Comparison of ENCODE assay signal across 24 mouse cellular contexts in the genomic region with DNA sequence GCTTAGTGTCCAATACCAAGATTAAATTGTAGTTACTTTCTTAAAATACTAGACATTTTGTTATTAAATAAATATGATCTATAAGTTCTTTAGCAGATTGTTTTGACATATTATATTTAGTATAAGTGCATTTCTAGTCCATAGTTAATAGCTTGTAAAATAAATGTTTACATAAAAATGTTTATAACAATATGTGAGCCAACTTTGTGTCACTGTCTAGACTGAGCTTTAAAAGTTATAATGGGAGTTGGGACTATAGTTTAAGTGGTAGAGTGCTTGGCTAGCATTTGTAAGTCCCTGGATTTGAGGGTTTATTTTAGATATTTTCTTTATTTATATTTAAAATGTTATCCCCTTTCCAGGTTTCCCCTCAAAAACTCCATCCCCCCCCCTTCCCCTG.
"Had no signal": no experiment of that assay in that cellular context is flagged by ENCODE, and none has a peak within 500 bp of the region (broad histone marks: within the 10 kb centered on the region; RNA-seq: fewer than 3 reads in every experiment).

No protein-coding gene starts in this region.

- H3K4me1 ChIP-seq: heart, embryonic 10.5 days; heart, embryonic 12.5 days; hindbrain, embryonic 10.5 days; hindbrain, embryonic 12.5 days; limb, embryonic 10.5 days; limb, embryonic 12.5 days had no signal

- H3K9ac ChIP-seq: forebrain, postnatal 0 days; heart, embryonic 12.5 days; hindbrain, embryonic 12.5 days; hindbrain, embryonic 14.5 days; limb, embryonic 12.5 days had no signal

- H3K27ac ChIP-seq: gastrocnemius, adult 2 months; heart, embryonic 10.5 days; hindbrain, embryonic 10.5 days; hindbrain, embryonic 12.5 days; hindbrain, embryonic 14.5 days; layer of hippocampus, adult 2 months; left cerebral cortex, adult 2 months; limb, embryonic 10.5 days; limb, embryonic 12.5 days had no signal

- H3K27me3 ChIP-seq: heart, embryonic 12.5 days; hindbrain, embryonic 12.5 days; limb, embryonic 12.5 days had no signal

- H3K4me2 ChIP-seq: heart, embryonic 12.5 days; hindbrain, embryonic 12.5 days; hindbrain, embryonic 14.5 days; limb, embryonic 12.5 days had no signal

- DNase-seq: forebrain, postnatal 0 days; gastrocnemius, adult 2 months; gastrocnemius, postnatal 10 days; gastrocnemius, postnatal 25 days; heart, adult 18-20 months; heart, postnatal 10 days; heart, postnatal 4 days; kidney, adult 18-20 months; kidney, adult 8-10 months; kidney, postnatal 10 days; kidney, postnatal 25 days; kidney, postnatal 4 days had no signal

- H3K36me3 ChIP-seq: heart, embryonic 10.5 days; heart, embryonic 12.5 days; hindbrain, embryonic 10.5 days; hindbrain, embryonic 12.5 days; limb, embryonic 10.5 days; limb, embryonic 12.5 days had no signal

- ATAC-seq: forebrain, postnatal 0 days; hindbrain, embryonic 16.5 days; inflammation-experienced regulatory T-cells, adult 6 months; intestine, postnatal 0 days had no signal

- H3K9me3 ChIP-seq: heart, embryonic 10.5 days; heart, embryonic 12.5 days; hindbrain, embryonic 10.5 days; hindbrain, embryonic 12.5 days; limb, embryonic 10.5 days; limb, embryonic 12.5 days had no signal

- H3K4me3 ChIP-seq: gastrocnemius, adult 2 months; heart, embryonic 10.5 days; heart, embryonic 12.5 days; hindbrain, embryonic 10.5 days; hindbrain, embryonic 12.5 days; layer of hippocampus, adult 2 months; left cerebral cortex, adult 2 months; limb, embryonic 10.5 days; limb, embryonic 12.5 days had no signal
